Mouse (Mus musculus) CH12.LX (cell line): ENCODE results near the gene Plxdc2. TPM values are rescaled to one million over a fixed set of nuclear protein-coding genes. Genes with fewer than 3 reads are reported as not detected.

ENCODE experiments used
- DNase-seq: peaks from one replicate; pipeline ENCODE4 v3.0.0-alpha.2; 2013; ENCODE audit errors: extremely low read depth
- H3K27ac ChIP-seq: 2 replicates; pipeline ENCODE4 v1.5.1; 2012; ENCODE audit warnings: low read depth, mild to moderate bottlenecking, control low read depth, moderate library complexity; ENCODE audit not compliant: insufficient read depth
- H3K27me3 ChIP-seq: replicated peaks from 2 replicates; pipeline ENCODE3; 2012; ENCODE audit warnings: inconsistent platforms
- H3K36me3 ChIP-seq, 2 experiments: replicated peaks in 1 of 2; 2 replicates each; pipeline versions ENCODE3 to v1.6.1; 2012; ENCODE audit warnings: inconsistent platforms in 1 of 2, low read length in 1 of 2, mild to moderate bottlenecking in 1 of 2, mixed read lengths in 1 of 2, moderate library complexity in 1 of 2; ENCODE audit not compliant: control insufficient read depth in 1 of 2, insufficient read depth in 1 of 2
- H3K4me1 ChIP-seq, 2 experiments: 2 replicates each; pipeline ENCODE4 v1.6.1; 2012; ENCODE audit warnings: inconsistent platforms in 1 of 2, moderate library complexity in 1 of 2; ENCODE audit not compliant: insufficient read depth in 2 of 2, control insufficient read depth in 1 of 2
- H3K4me2 ChIP-seq: 2 replicates; pipeline ENCODE4 v1.6.1; 2012; ENCODE audit warnings: low read depth, mild to moderate bottlenecking, control low read depth; ENCODE audit not compliant: poor library complexity, insufficient read depth, severe bottlenecking
- H3K4me3 ChIP-seq, 3 experiments: fragments of 150-350 bp in 1 of 3; sonication (generic) in 1 of 3; replicated peaks in 1 of 3; 2 replicates each; pipeline versions ENCODE3 to v1.5.1; 2011 to 2012; ENCODE audit warnings: low read depth in 2 of 3, low read length in 2 of 3, mild to moderate bottlenecking in 2 of 3, moderate library complexity in 2 of 3, control low read depth in 1 of 3, improper control_type of control experiment in 1 of 3, inconsistent platforms in 1 of 3, mixed read lengths in 1 of 3; ENCODE audit not compliant: poor library complexity in 1 of 3
- H3K79me2 ChIP-seq: replicated peaks from 2 replicates; pipeline ENCODE4 v1.6.1; 2012; ENCODE audit warnings: mild to moderate bottlenecking, moderate library complexity; ENCODE audit not compliant: control insufficient read depth, poor library complexity, insufficient read depth, severe bottlenecking; ENCODE audit errors: extremely low read depth
- H3K9ac ChIP-seq: 2 replicates; pipeline ENCODE4 v1.6.1; 2012; ENCODE audit warnings: low read depth, mild to moderate bottlenecking, control low read depth, moderate library complexity; ENCODE audit not compliant: insufficient read depth
- H3K9me3 ChIP-seq: replicated peaks from 2 replicates; pipeline ENCODE3; 2012; ENCODE audit warnings: low read length, inconsistent platforms, mixed read lengths
- BHLHE40 ChIP-seq: IDR thresholded peaks from 2 replicates; pipeline ENCODE4 v1.6.1; 2011; ENCODE audit warnings: mild to moderate bottlenecking, low read depth, low read length, improper control_type of control experiment
- CHD2 ChIP-seq: IDR thresholded peaks from 2 replicates; pipeline ENCODE4 v1.6.1; 2011; ENCODE audit warnings: low read length, improper control_type of control experiment
- CTCF ChIP-seq, 2 experiments: IDR thresholded peaks in 1 of 2; conservative IDR thresholded peaks in 1 of 2; 2 replicates each; pipeline ENCODE4 v1.5.1; 2011 to 2012; ENCODE audit warnings: low read depth in 2 of 2, low read length in 2 of 2, improper control_type of control experiment in 1 of 2, inconsistent platforms in 1 of 2, mild to moderate bottlenecking in 1 of 2, moderate library complexity in 1 of 2
- EP300 ChIP-seq: IDR thresholded peaks from 2 replicates; pipeline ENCODE4 v1.6.1; 2011; ENCODE audit warnings: low read length, improper control_type of control experiment
- HCFC1 ChIP-seq: IDR thresholded peaks from 2 replicates; pipeline ENCODE4 v1.6.1; 2012; ENCODE audit warnings: low read depth, mild to moderate bottlenecking, inconsistent platforms, low read length, improper control_type of control experiment
- JUND ChIP-seq: conservative IDR thresholded peaks from 2 replicates; pipeline ENCODE4 v1.6.1; 2011; ENCODE audit warnings: low read depth, low read length, improper control_type of control experiment
- MAFK ChIP-seq: IDR thresholded peaks from 2 replicates; pipeline ENCODE4 v1.6.1; 2011; ENCODE audit warnings: low read length, improper control_type of control experiment; ENCODE audit not compliant: insufficient replicate concordance
- MAX ChIP-seq: IDR thresholded peaks from 2 replicates; pipeline ENCODE4 v1.6.1; 2011; ENCODE audit warnings: low read length, improper control_type of control experiment
- MEF2A ChIP-seq: IDR thresholded peaks from 2 replicates; pipeline ENCODE4 v1.6.1; 2014; ENCODE audit warnings: low read depth, mild to moderate bottlenecking, inconsistent platforms, low read length, improper control_type of control experiment, borderline replicate concordance
- MXI1 ChIP-seq: IDR thresholded peaks from 2 replicates; pipeline ENCODE4 v1.6.1; 2011; ENCODE audit warnings: mild to moderate bottlenecking, low read depth, low read length, improper control_type of control experiment
- MYC ChIP-seq: IDR thresholded peaks from 2 replicates; pipeline ENCODE4 v1.6.1; 2011; ENCODE audit warnings: low read depth, mild to moderate bottlenecking, improper control_type of control experiment, low read length
- NELFE ChIP-seq: IDR thresholded peaks from 2 replicates; pipeline ENCODE4 v1.6.1; 2011; ENCODE audit warnings: low read depth, low read length, improper control_type of control experiment
- POLR2A ChIP-seq: IDR thresholded peaks from 2 replicates; pipeline ENCODE4 v1.6.1; 2011; ENCODE audit warnings: low read depth, mild to moderate bottlenecking, improper control_type of control experiment, low read length
- POLR2AphosphoS2 ChIP-seq: IDR thresholded peaks from 2 replicates; pipeline ENCODE4 v1.6.1; 2011; ENCODE audit warnings: low read depth, low read length, improper control_type of control experiment
- RAD21 ChIP-seq: IDR thresholded peaks from 2 replicates; pipeline ENCODE4 v1.6.1; 2011; ENCODE audit warnings: low read depth, mild to moderate bottlenecking, low read length, improper control_type of control experiment, moderate library complexity
- RCOR1 ChIP-seq: conservative IDR thresholded peaks from 2 replicates; pipeline ENCODE4 v1.6.1; 2012; ENCODE audit warnings: low read depth, mild to moderate bottlenecking, inconsistent platforms, low read length, improper control_type of control experiment
- SMC3 ChIP-seq: IDR thresholded peaks from 2 replicates; pipeline ENCODE4 v1.6.1; 2011; ENCODE audit warnings: low read depth, low read length, improper control_type of control experiment
- TCF12 ChIP-seq: IDR thresholded peaks from 2 replicates; pipeline ENCODE4 v1.6.1; 2014; ENCODE audit warnings: low read depth, mild to moderate bottlenecking, inconsistent platforms, low read length, improper control_type of control experiment
- USF1 ChIP-seq: IDR thresholded peaks from 2 replicates; pipeline ENCODE4 v1.6.1; 2014; ENCODE audit warnings: low read depth, mild to moderate bottlenecking, inconsistent platforms, low read length, improper control_type of control experiment
- USF2 ChIP-seq: conservative IDR thresholded peaks from 2 replicates; pipeline ENCODE4 v1.6.1; 2011; ENCODE audit warnings: low read depth, low read length, improper control_type of control experiment
- ZC3H11A ChIP-seq: IDR thresholded peaks from 2 replicates; pipeline ENCODE4 v1.6.1; 2012; ENCODE audit warnings: low read depth, mild to moderate bottlenecking, inconsistent platforms, low read length, improper control_type of control experiment
- ZNF384 ChIP-seq: IDR thresholded peaks from 2 replicates; pipeline ENCODE4 v1.6.1; 2012; ENCODE audit warnings: low read depth, low read length, improper control_type of control experiment, inconsistent platforms
- dilution Hi-C: fragments of 300-500 bp; cut with MboI; formaldehyde crosslinking; loops from 2 replicates; pipeline ENCODE4 v1.14.3; 2020; ENCODE audit warnings: low sequenced_read_pairs; ENCODE audit not compliant: extremely low pct_unique_long_range_greater_than_20kb, extremely low pct_ligation_motif_present
- in situ Hi-C: fragments of 300-500 bp; cut with MboI; formaldehyde crosslinking; loops from 3 replicates; pipeline ENCODE4 v1.14.3; 2019; ENCODE audit warnings: low sequenced_read_pairs, low pct_ligation_motif_present, low pct_unique_long_range_greater_than_20kb, mixed read lengths
- polyA plus RNA-seq: library from polyadenylated mRNA; unstranded; fragments of >175 nt; gene quantifications from 2 replicates; pipeline ENCODE4 v1.2.1, GENCODE M21; 2012; ENCODE audit warnings: low read depth; ENCODE audit not compliant: insufficient read length
- total RNA-seq, 2 experiments: library from RNA; depleted of rRNA; stranded (reverse); fragments of 300-350 nt in 1 of 2; fragments of >200 nt in 1 of 2; gene quantifications; 2 replicates each; pipeline ENCODE4 v1.2.3; 2012 to 2014

Plxdc2 gene
- total and polyA plus RNA-seq, 3 experiments, result not detected

- dilution Hi-C loops, result no loop called here
- no peaks in the 10 kb centered on the region for H3K9me3 ChIP-seq
- TF ChIP-seq CTCF (conservative IDR thresholded peaks at IDR 0.05 in 1 of 2, IDR thresholded peaks at IDR 0.05 in 1 of 2; ENCODE audit: low read depth in 2 of 2, low read length in 2 of 2) (peak; percentile 20 to 63; a peak in 3 of 4 replicates), MXI1 (no peak), BHLHE40 (no peak), ZC3H11A (no peak), HCFC1 (no peak), MAX (no peak), POLR2AphosphoS2 (no peak), USF1 (no peak), JUND (no peak), SMC3 (peak; percentile 67), RAD21 (peak; percentile 51), MYC (no peak), RCOR1 (no peak), TCF12 (no peak)
- H3K9ac ChIP-seq, result no peak overlapping the region
- H3K4me1 ChIP-seq, result no peaks in the 10 kb centered on the region
- peak; percentile 61 for DNase-seq
- no peak overlapping the region for H3K4me3 ChIP-seq
- H3K36me3 ChIP-seq, result no peaks in the 10 kb centered on the region
- no peak overlapping the region for H3K27ac ChIP-seq
- in situ Hi-C loops, result no loop called here
- no peaks in the 10 kb centered on the region for H3K27me3 ChIP-seq
- no peaks in the 10 kb centered on the region for H3K79me2 ChIP-seq
- no peak overlapping the region for H3K4me2 ChIP-seq
These were observed 350.1 kb downstream of the Plxdc2 start for GRCm38 (mm10) chr2:16706227-16706626.

- Histone ChIP-seq H3K4me2 (no peak overlapping the region), H3K79me2 (no peaks in the 10 kb centered on the region), H3K9me3 (no peaks in the 10 kb centered on the region), H3K4me1 (no peaks in the 10 kb centered on the region), H3K9ac (no peak overlapping the region), H3K27me3 (no peaks in the 10 kb centered on the region), H3K27ac (no peak overlapping the region), H3K4me3 (no peak overlapping the region), H3K36me3 (no peaks in the 10 kb centered on the region)
- in situ Hi-C loops, result no loop called here
- TF ChIP-seq POLR2A, result no peak
- TF ChIP-seq CHD2, result no peak
- no peak for TF ChIP-seq RCOR1
- no peak for TF ChIP-seq MXI1
- no peak for TF ChIP-seq ZNF384
- no peak for TF ChIP-seq USF1
- TF ChIP-seq MAFK, result no peak
- no peak for TF ChIP-seq USF2
- TF ChIP-seq EP300, result no peak
- no peak for TF ChIP-seq MEF2A
- no peak for TF ChIP-seq NELFE
- DNase-seq, result no peak
- dilution Hi-C loops, result no loop called here
These were observed 353.8 kb downstream of the Plxdc2 start for GRCm38 (mm10) chr2:16709885-16710284.
